Mouse (Mus musculus) myocyte (in vitro differentiated cells): ENCODE measurements around the gene Stat3. TPM values are rescaled to one million over a fixed set of nuclear protein-coding genes. Genes with fewer than 3 reads are reported as not detected.

ENCODE experiments used
- H3K27me3 ChIP-seq: one replicate; pipeline ENCODE4 v1.6.1; 2011; ENCODE audit not compliant: control insufficient read depth, insufficient read depth, insufficient read length
- H3K36me3 ChIP-seq: one replicate; pipeline ENCODE4 v1.6.1; 2011; ENCODE audit not compliant: control insufficient read depth, insufficient read depth
- H3K4me2 ChIP-seq: one replicate; pipeline ENCODE4 v1.6.1; 2011; ENCODE audit warnings: low read depth, control low read depth
- H3K4me3 ChIP-seq: one replicate; pipeline ENCODE4 v1.5.1; 2011; ENCODE audit warnings: mild to moderate bottlenecking, control low read depth, moderate library complexity
- H3K79me2 ChIP-seq: one replicate; pipeline ENCODE4 v1.6.1; 2011; ENCODE audit not compliant: control insufficient read depth, insufficient read depth
- H3ac ChIP-seq: one replicate; pipeline ENCODE4 v1.6.1; 2011; ENCODE audit not compliant: control insufficient read depth, insufficient read length
- CEBPB ChIP-seq: IDR thresholded peaks from 2 replicates; pipeline ENCODE4 v1.6.1; 2011; ENCODE audit warnings: mild to moderate bottlenecking, moderate library complexity; ENCODE audit not compliant: poor library complexity, insufficient read depth, severe bottlenecking
- E2F4 ChIP-seq: IDR thresholded peaks from one replicate; pipeline ENCODE4 v1.6.1; 2011; ENCODE audit warnings: mild to moderate bottlenecking, control low read depth, moderate library complexity; ENCODE audit not compliant: insufficient read depth
- MAX ChIP-seq: IDR thresholded peaks from one replicate; pipeline ENCODE4 v1.6.1; 2011; ENCODE audit warnings: low read depth, mild to moderate bottlenecking, control low read depth
- MYOD1 ChIP-seq, 3 experiments: IDR thresholded peaks; one replicate each; pipeline ENCODE4 v1.6.1; 2011; ENCODE audit warnings: control low read depth in 2 of 3, low read depth in 2 of 3, mild to moderate bottlenecking in 2 of 3, moderate library complexity in 1 of 3; ENCODE audit not compliant: insufficient read length in 2 of 3, control insufficient read depth in 1 of 3
- MYOG ChIP-seq, 3 experiments: IDR thresholded peaks; one replicate each; pipeline ENCODE4 v1.6.1; 2011; ENCODE audit warnings: control low read depth in 2 of 3, low read depth in 2 of 3, mild to moderate bottlenecking in 2 of 3; ENCODE audit not compliant: insufficient read length in 2 of 3, control insufficient read depth in 1 of 3, insufficient read depth in 1 of 3
- POLR2A ChIP-seq: IDR thresholded peaks from one replicate; pipeline ENCODE4 v1.6.1; 2011; ENCODE audit warnings: low read depth, mild to moderate bottlenecking, control low read depth, moderate library complexity; ENCODE audit not compliant: insufficient read length
- POLR2AphosphoS2 ChIP-seq: IDR thresholded peaks from one replicate; pipeline ENCODE4 v1.6.1; 2011; ENCODE audit warnings: low read depth, control low read depth; ENCODE audit not compliant: insufficient read length
- REST ChIP-seq: IDR thresholded peaks from one replicate; pipeline ENCODE4 v1.6.1; 2011; ENCODE audit warnings: mild to moderate bottlenecking, control low read depth, moderate library complexity; ENCODE audit not compliant: insufficient read depth, insufficient read length
- SRF ChIP-seq: IDR thresholded peaks from one replicate; pipeline ENCODE4 v1.6.1; 2011; ENCODE audit warnings: low read depth; ENCODE audit not compliant: control insufficient read depth, insufficient read length
- TCF12 ChIP-seq: IDR thresholded peaks from one replicate; pipeline ENCODE4 v1.6.1; 2011; ENCODE audit warnings: mild to moderate bottlenecking, control low read depth; ENCODE audit not compliant: poor library complexity, insufficient read depth, severe bottlenecking
- TCF3 ChIP-seq: IDR thresholded peaks from one replicate; pipeline ENCODE4 v1.6.1; 2011; ENCODE audit warnings: low read depth, control low read depth; ENCODE audit not compliant: insufficient read length
- USF1 ChIP-seq: IDR thresholded peaks from one replicate; pipeline ENCODE4 v1.6.1; 2011; ENCODE audit warnings: low read depth, mild to moderate bottlenecking, control low read depth, moderate library complexity
- polyA plus RNA-seq: library from polyadenylated mRNA; unstranded; fragments of >200 nt; fragmentation: generic; extraction: Trizol; gene quantifications from one replicate; pipeline ENCODE4 v1.2.1, GENCODE M21; 2012; ENCODE audit warnings: missing spikeins

Gene Stat3
- polyA plus RNA-seq, 1 experiment: 93.7 TPM

- Histone ChIP-seq H3K27me3 (no peaks in the 10 kb centered on the region), H3K4me3 (no peak overlapping the region), H3K36me3 (no peaks in the 10 kb centered on the region), H3K79me2 (peaks cover 6% of the 10 kb centered on the region), H3K4me2 (no peak overlapping the region), H3ac (no peak overlapping the region)
- TF ChIP-seq CEBPB (no peak), POLR2AphosphoS2 (no peak), MYOG (IDR thresholded peaks at IDR 0.05; ENCODE audit: control insufficient read depth in 1 of 3, insufficient read depth in 1 of 3, insufficient read length in 2 of 3, low read depth in 2 of 3) (no peak), USF1 (no peak), POLR2A (no peak), SRF (no peak), E2F4 (no peak), TCF3 (no peak), MAX (no peak), MYOD1 (IDR thresholded peaks at IDR 0.05; ENCODE audit: control insufficient read depth in 1 of 3, insufficient read length in 2 of 3, low read depth in 2 of 3) (no peak), TCF12 (no peak)
Measured at GRCm38 (mm10) chr11:100845793-100846192, 93.5 kb downstream of the Stat3 start.

- Histone ChIP-seq H3K4me2 (no peak overlapping the region), H3K79me2 (peaks cover 6% of the 10 kb centered on the region), H3ac (no peak overlapping the region), H3K36me3 (no peaks in the 10 kb centered on the region), H3K4me3 (no peak overlapping the region), H3K27me3 (no peaks in the 10 kb centered on the region)
- TF ChIP-seq POLR2A (no peak), MYOG (IDR thresholded peaks at IDR 0.05; ENCODE audit: control insufficient read depth in 1 of 3, insufficient read depth in 1 of 3, insufficient read length in 2 of 3, low read depth in 2 of 3) (no peak), CEBPB (no peak), POLR2AphosphoS2 (no peak), TCF3 (no peak), E2F4 (no peak), REST (no peak), TCF12 (no peak), SRF (no peak), MYOD1 (IDR thresholded peaks at IDR 0.05; ENCODE audit: control insufficient read depth in 1 of 3, insufficient read length in 2 of 3, low read depth in 2 of 3) (no peak), MAX (no peak), USF1 (no peak)
Measured at GRCm38 (mm10) chr11:100844121-100844520, 95.2 kb downstream of the Stat3 start.

- H3K4me2 ChIP-seq: no peak overlapping the region
- no peak overlapping the region for H3ac ChIP-seq
- H3K36me3 ChIP-seq: no peaks in the 10 kb centered on the region
- H3K27me3 ChIP-seq: no peaks in the 10 kb centered on the region
- H3K79me2 ChIP-seq: peaks cover 6% of the 10 kb centered on the region
- H3K4me3 ChIP-seq: no peak overlapping the region
- no peak for TF ChIP-seq TCF12
- TF ChIP-seq POLR2AphosphoS2: no peak
- TF ChIP-seq CEBPB: no peak
- TF ChIP-seq MYOD1 (IDR thresholded peaks at IDR 0.05; ENCODE audit: control insufficient read depth in 1 of 3, insufficient read length in 2 of 3, low read depth in 2 of 3): no peak
- TF ChIP-seq E2F4: no peak
- no peak for TF ChIP-seq TCF3
- TF ChIP-seq POLR2A: no peak
- TF ChIP-seq USF1: no peak
- no peak for TF ChIP-seq SRF
- TF ChIP-seq MAX: no peak
- no peak for TF ChIP-seq REST
- no peak for TF ChIP-seq MYOG (IDR thresholded peaks at IDR 0.05; ENCODE audit: control insufficient read depth in 1 of 3, insufficient read depth in 1 of 3, insufficient read length in 2 of 3, low read depth in 2 of 3)
Measured at GRCm38 (mm10) chr11:100843070-100843669, 96.2 kb downstream of the Stat3 start.

- Histone ChIP-seq H3K4me2 (no peak overlapping the region), H3K27me3 (no peaks in the 10 kb centered on the region), H3ac (no peak overlapping the region), H3K36me3 (no peaks in the 10 kb centered on the region), H3K79me2 (no peaks in the 10 kb centered on the region), H3K4me3 (no peak overlapping the region)
- TF ChIP-seq E2F4 (no peak), REST (no peak), CEBPB (no peak)
Measured at GRCm38 (mm10) chr11:100842025-100842424, 97.3 kb downstream of the Stat3 start.

GRCm38 (mm10) chr11:100840866-100841265 is 98.5 kb downstream of the Stat3 start:
- no peak overlapping the region for H3K4me2 ChIP-seq

More at GRCm38 (mm10) chr11:100840866-100841265, 98.5 kb downstream of the Stat3 start:
- Histone ChIP-seq H3K79me2 (no peaks in the 10 kb centered on the region), H3ac (no peak overlapping the region), H3K4me3 (no peak overlapping the region), H3K36me3 (no peaks in the 10 kb centered on the region), H3K27me3 (no peaks in the 10 kb centered on the region)
- TF ChIP-seq USF1 (no peak), CEBPB (no peak), SRF (no peak), REST (no peak), TCF3 (no peak), MYOG (IDR thresholded peaks at IDR 0.05; ENCODE audit: control insufficient read depth in 1 of 3, insufficient read depth in 1 of 3, insufficient read length in 2 of 3, low read depth in 2 of 3) (no peak), E2F4 (no peak), MYOD1 (IDR thresholded peaks at IDR 0.05; ENCODE audit: control insufficient read depth in 1 of 3, insufficient read length in 2 of 3, low read depth in 2 of 3) (no peak), POLR2AphosphoS2 (no peak), MAX (no peak), TCF12 (no peak), POLR2A (no peak)
